Mouse (Mus musculus) ES-E14 (cell line): ENCODE data around the gene Aldh3a1. TPM values are rescaled to one million over a fixed set of nuclear protein-coding genes. Genes with fewer than 3 reads are reported as not detected.

ENCODE experiments used
- DNase-seq: peaks from one replicate; pipeline ENCODE4 v3.0.0-alpha.2; 2013; ENCODE audit warnings: low read depth, low spot score
- H3K27ac ChIP-seq: 2 replicates; pipeline ENCODE4 v1.5.1; 2012; ENCODE audit warnings: low read depth, mild to moderate bottlenecking, low read length, moderate library complexity, mixed read lengths; ENCODE audit not compliant: poor library complexity, insufficient read depth, severe bottlenecking
- H3K36me3 ChIP-seq: 2 replicates; pipeline ENCODE4 v1.6.1; 2012; ENCODE audit warnings: mild to moderate bottlenecking, low read length, moderate library complexity, mixed read lengths; ENCODE audit not compliant: control insufficient read depth, poor library complexity, insufficient read depth, severe bottlenecking
- H3K4me1 ChIP-seq, 2 experiments: fragments of 150-350 bp in 1 of 2; sonication (generic) in 1 of 2; 2 replicates each; pipeline ENCODE4 v1.6.1; 2012; ENCODE audit warnings: low read length in 2 of 2, mild to moderate bottlenecking in 1 of 2, mixed read lengths in 1 of 2; ENCODE audit not compliant: control insufficient read depth in 2 of 2, insufficient read depth in 2 of 2, poor library complexity in 1 of 2
- H3K4me3 ChIP-seq, 2 experiments: fragments of 150-350 bp in 1 of 2; sonication (generic) in 1 of 2; 2 replicates each; pipeline ENCODE4 v1.5.1; 2012; ENCODE audit warnings: low read length in 2 of 2, low read depth in 1 of 2, mild to moderate bottlenecking in 1 of 2, mixed read lengths in 1 of 2; ENCODE audit not compliant: insufficient read depth in 1 of 2, poor library complexity in 1 of 2, severe bottlenecking in 1 of 2
- H3K9ac ChIP-seq: 2 replicates; pipeline ENCODE4 v1.6.1; 2012; ENCODE audit warnings: low read depth, mild to moderate bottlenecking, low read length, mixed read lengths; ENCODE audit not compliant: poor library complexity, insufficient read depth, severe bottlenecking
- H3K9me3 ChIP-seq: fragments of 150-350 bp; sonication (generic); 2 replicates; pipeline ENCODE4 v1.6.1; 2012; ENCODE audit warnings: low read depth, mild to moderate bottlenecking, low read length; ENCODE audit not compliant: control insufficient read depth, insufficient read depth
- CHD2 ChIP-seq: IDR thresholded peaks from 2 replicates; pipeline ENCODE4 v1.6.1; 2014; ENCODE audit warnings: mild to moderate bottlenecking, low read depth, low read length, inconsistent platforms
- HCFC1 ChIP-seq: IDR thresholded peaks from 2 replicates; pipeline ENCODE4 v1.6.1; 2012; ENCODE audit warnings: low read length, inconsistent platforms, borderline replicate concordance; ENCODE audit not compliant: insufficient read depth
- MAFK ChIP-seq: IDR thresholded peaks from 2 replicates; pipeline ENCODE4 v1.6.1; 2014; ENCODE audit warnings: mild to moderate bottlenecking, low read depth, low read length, inconsistent platforms; ENCODE audit not compliant: insufficient read depth
- ZC3H11A ChIP-seq: IDR thresholded peaks from 2 replicates; pipeline ENCODE4 v1.6.1; 2012; ENCODE audit warnings: low read depth, mild to moderate bottlenecking, inconsistent platforms, low read length, borderline replicate concordance
- ZNF384 ChIP-seq: IDR thresholded peaks from 2 replicates; pipeline ENCODE4 v1.6.1; 2012; ENCODE audit warnings: low read depth, low read length, inconsistent platforms
- in situ Hi-C, 2 experiments: fragments of 600-800 bp; cut with MboI; formaldehyde crosslinking; loops; one replicate each; pipeline ENCODE4 v1.15.1; 2025; ENCODE audit warnings: low sequenced_read_pairs in 2 of 2, inconsistent platforms in 1 of 2; ENCODE audit not compliant: unreplicated experiment in 2 of 2
- total RNA-seq: library from RNA; depleted of rRNA; stranded (reverse); fragments of 300-350 nt; gene quantifications from 2 replicates; pipeline ENCODE4 v1.2.3, GENCODE M21; 2012

The Aldh3a1 gene
- total RNA-seq, 1 experiment, result 1.2 TPM

GRCm38 (mm10) chr11:61252807-61253206 lies 45.5 kb downstream of the Aldh3a1 start:
- Histone ChIP-seq H3K4me3 (no peak overlapping the region), H3K36me3 (peaks cover 19% of the 10 kb centered on the region), H3K9ac (no peak overlapping the region), H3K4me1 (peaks cover 3 to 5% of the 10 kb centered on the region in 2 experiments; a peak in 2 of 4 replicates), H3K9me3 (no peaks in the 10 kb centered on the region), H3K27ac (no peak overlapping the region)
- no peak for TF ChIP-seq CHD2
- no peak for TF ChIP-seq MAFK
- TF ChIP-seq HCFC1, result no peak
- TF ChIP-seq ZNF384, result no peak
- no peak for TF ChIP-seq ZC3H11A
- in situ Hi-C loops, result no loop called here
- no peak for DNase-seq

GRCm38 (mm10) chr11:61259106-61259505 lies 51.8 kb downstream of the Aldh3a1 start:
- peaks cover 3 to 16% of the 10 kb centered on the region in 2 experiments; a peak in 3 of 4 replicates for H3K4me1 ChIP-seq
- no peak overlapping the region for H3K9ac ChIP-seq
- no peak for DNase-seq
- in situ Hi-C loops, result no loop called here
- no peaks in the 10 kb centered on the region for H3K9me3 ChIP-seq
- H3K36me3 ChIP-seq, result peaks cover 16% of the 10 kb centered on the region
- TF ChIP-seq ZC3H11A (no peak), HCFC1 (no peak), ZNF384 (no peak), MAFK (no peak), CHD2 (no peak)
- H3K27ac ChIP-seq, result no peak overlapping the region
- H3K4me3 ChIP-seq, result no peak overlapping the region

GRCm38 (mm10) chr11:61262516-61262915 lies 55.2 kb downstream of the Aldh3a1 start:
- Histone ChIP-seq H3K9ac (peak overlapping the region; percentile 48; the same call in 1 of the 2 replicates), H3K27ac (no peak overlapping the region), H3K4me3 (peak overlapping the region; percentile 11 to 22; a peak in 2 of 4 replicates), H3K36me3 (peaks cover 7% of the 10 kb centered on the region), H3K9me3 (no peaks in the 10 kb centered on the region), H3K4me1 (peaks cover 9 to 19% of the 10 kb centered on the region in 2 experiments; a peak in 3 of 4 replicates)
- in situ Hi-C loops, result no loop called here
- DNase-seq, result no peak
- no peak for TF ChIP-seq ZC3H11A
- TF ChIP-seq HCFC1, result no peak
- no peak for TF ChIP-seq ZNF384
- TF ChIP-seq MAFK, result no peak
- no peak for TF ChIP-seq CHD2

GRCm38 (mm10) chr11:61263841-61264240 lies 56.5 kb downstream of the Aldh3a1 start:
- H3K4me1 ChIP-seq, result peaks cover 9 to 19% of the 10 kb centered on the region in 2 experiments; a peak in 3 of 4 replicates
- H3K4me3 ChIP-seq, result no peak overlapping the region
- no peaks in the 10 kb centered on the region for H3K9me3 ChIP-seq
- H3K27ac ChIP-seq, result no peak overlapping the region
- in situ Hi-C loops, result no loop called here
- TF ChIP-seq MAFK (no peak), ZNF384 (no peak), ZC3H11A (no peak), CHD2 (no peak), HCFC1 (no peak)
- no peak for DNase-seq
- H3K36me3 ChIP-seq, result peaks cover 3% of the 10 kb centered on the region; the same call in 1 of the 2 replicates
- H3K9ac ChIP-seq, result no peak overlapping the region
